Mouse (Mus musculus): ENCODE data around the gene Rdx.

The Rdx gene

GRCm38 (mm10) chr9:52107161-52107560 lies 60.2 kb downstream of the Rdx start:
- DNase-seq (ENCODE audit: low read depth, low spot score), result no peak

GRCm38 (mm10) chr9:52110738-52111137 lies 63.8 kb downstream of the Rdx start:
- no peak for DNase-seq (ENCODE audit: low read depth, low spot score)

- no peak for DNase-seq (ENCODE audit: low read depth, low spot score)
Observed at GRCm38 (mm10) chr9:52113091-52113490, 66.1 kb downstream of the Rdx start.

- no peak for DNase-seq (ENCODE audit: low read depth, low spot score)
Observed at GRCm38 (mm10) chr9:52119212-52119611, 72.2 kb downstream of the Rdx start.

- DNase-seq (ENCODE audit: low read depth, low spot score), result no peak
Observed at GRCm38 (mm10) chr9:52125225-52125624, 78.3 kb downstream of the Rdx start.

GRCm38 (mm10) chr9:52130348-52130747 lies 83.4 kb downstream of the Rdx start:
- DNase-seq (ENCODE audit: low read depth, low spot score), result no peak

- DNase-seq (ENCODE audit: low read depth, low spot score), result no peak
Observed at GRCm38 (mm10) chr9:52132771-52133170, 85.8 kb downstream of the Rdx start.

All from CD4-positive helper T cell, adult 2 months (primary cell).